Mouse (Mus musculus): ENCODE data around the gene Osgin1.

- TF ChIP-seq POLR2A (IDR thresholded peaks at IDR 0.05; ENCODE audit: low read depth, low read length) (no peak), CTCF (conservative IDR thresholded peaks at IDR 0.05; ENCODE audit: insufficient read depth, insufficient read length, low read depth, low read length) (no peak)
Measured at GRCm38 (mm10) chr8:119426069-119426735, 7.7 kb upstream of the Osgin1 start.
